Mouse (Mus musculus) kidney, adult 2 months (tissue): Measurements from ENCODE around the gene Cyp2b19. TPM values are rescaled to one million over a fixed set of nuclear protein-coding genes. Genes with fewer than 3 reads are reported as not detected.

Experiments used
- DNase-seq: peaks from one replicate; pipeline ENCODE4 v3.0.0; 2021
- H3K27ac ChIP-seq: fragments of 200-500 bp; 2 replicates; pipeline ENCODE4 v1.5.1; 2012; ENCODE audit warnings: low read depth, low read length, control low read depth, inconsistent platforms; ENCODE audit not compliant: insufficient read depth
- H3K27me3 ChIP-seq: fragments of 200-500 bp; replicated peaks from 2 replicates; pipeline ENCODE4 v1.6.1; 2012; ENCODE audit warnings: mild to moderate bottlenecking, moderate library complexity, low read length, inconsistent platforms; ENCODE audit not compliant: control insufficient read depth, insufficient read depth
- H3K36me3 ChIP-seq: fragments of 200-500 bp; 2 replicates; pipeline ENCODE4 v1.6.1; 2012; ENCODE audit warnings: mild to moderate bottlenecking, moderate library complexity, low read length, inconsistent platforms; ENCODE audit not compliant: control insufficient read depth, insufficient read depth
- H3K4me1 ChIP-seq: fragments of 200-500 bp; 2 replicates; pipeline ENCODE4 v1.6.1; 2011; ENCODE audit warnings: low read length; ENCODE audit not compliant: control insufficient read depth, insufficient read depth
- H3K4me3 ChIP-seq: fragments of 200-500 bp; 2 replicates; pipeline ENCODE4 v1.5.1; 2011; ENCODE audit warnings: mild to moderate bottlenecking, low read depth, low read length, control low read depth; ENCODE audit not compliant: insufficient read depth
- CTCF ChIP-seq: fragments of 200-500 bp; conservative IDR thresholded peaks from 2 replicates; pipeline ENCODE4 v1.5.1; 2011; ENCODE audit warnings: low read depth, mild to moderate bottlenecking, control low read depth, low read length, moderate library complexity, mixed read lengths; ENCODE audit not compliant: insufficient read depth, insufficient read length
- POLR2A ChIP-seq: fragments of 200-500 bp; IDR thresholded peaks from one replicate; pipeline ENCODE4 v1.6.1; 2011; ENCODE audit warnings: low read depth, low read length, control low read depth
- WGBS: fragments of 180-500 bp; shearing (Covaris S2); methylation state at CpG from one replicate; pipeline ENCODE4 v1.1.7; 2018; 5-methylcytosine and 5-hydroxymethylcytosine counted together
- polyA plus RNA-seq: library from polyadenylated mRNA; depleted of rRNA; stranded (reverse); fragments of >200 nt; gene quantifications from 2 replicates; pipeline ENCODE4 v1.2.3, GENCODE M21; 2012; rRNA removed

The Cyp2b19 gene
- polyA plus RNA-seq: not detected in 2 replicates

- no peaks in the 10 kb centered on the region for H3K27me3 ChIP-seq
- no peaks in the 10 kb centered on the region for H3K4me1 ChIP-seq
- H3K27ac ChIP-seq: no peak within 1 kb of the TSS
- no peak within 1 kb of the TSS for H3K4me3 ChIP-seq
- no peaks in the 10 kb centered on the region for H3K36me3 ChIP-seq
- TF ChIP-seq POLR2A (no peak), CTCF (no peak)
- 76% methylated on average over 2 of the region's 2 CpGs for WGBS
- no peak for DNase-seq
Measured at GRCm38 (mm10) chr7:26756842-26757241, at the start of gene Cyp2b19. Gene Cyp2b19, plus strand, starts transcription at chr7:26757142.

- Histone ChIP-seq H3K27me3 (no peaks in the 10 kb centered on the region), H3K36me3 (no peaks in the 10 kb centered on the region), H3K4me1 (no peaks in the 10 kb centered on the region), H3K27ac (no peak overlapping the region), H3K4me3 (no peak overlapping the region)
- no peak for DNase-seq
- TF ChIP-seq POLR2A (no peak), CTCF (no peak)
- WGBS: 93% methylated on average over 11 of the region's 11 CpGs
Measured at GRCm38 (mm10) chr7:26711061-26711460, 45.9 kb upstream of the Cyp2b19 start.

GRCm38 (mm10) chr7:26738940-26739339 lies 18.0 kb upstream of the Cyp2b19 start:
- peak; percentile 11 for DNase-seq
- no peaks in the 10 kb centered on the region for H3K4me1 ChIP-seq
- TF ChIP-seq CTCF (peak; percentile 20; the same call in 1 of the 2 replicates), POLR2A (no peak)
- H3K27me3 ChIP-seq: no peaks in the 10 kb centered on the region
- H3K4me3 ChIP-seq: no peak overlapping the region
- H3K27ac ChIP-seq: no peak overlapping the region
- no peaks in the 10 kb centered on the region for H3K36me3 ChIP-seq

GRCm38 (mm10) chr7:26743948-26744347 lies 13.0 kb upstream of the Cyp2b19 start:
- 75% methylated on average over 4 of the region's 4 CpGs for WGBS
- H3K4me1 ChIP-seq: no peaks in the 10 kb centered on the region
- TF ChIP-seq POLR2A (no peak), CTCF (no peak)
- H3K36me3 ChIP-seq: no peaks in the 10 kb centered on the region
- no peaks in the 10 kb centered on the region for H3K27me3 ChIP-seq
- H3K27ac ChIP-seq: no peak overlapping the region
- no peak overlapping the region for H3K4me3 ChIP-seq
- no peak for DNase-seq

- Histone ChIP-seq H3K27ac (no peak overlapping the region), H3K4me3 (no peak overlapping the region), H3K27me3 (no peaks in the 10 kb centered on the region), H3K4me1 (no peaks in the 10 kb centered on the region), H3K36me3 (no peaks in the 10 kb centered on the region)
- WGBS: 53% methylated on average over 1 of the region's 1 CpGs
- TF ChIP-seq POLR2A (no peak), CTCF (no peak)
- DNase-seq: peak; percentile 23
Measured at GRCm38 (mm10) chr7:26745486-26745885, 11.5 kb upstream of the Cyp2b19 start.

- peak; percentile 51 for DNase-seq
- no peaks in the 10 kb centered on the region for H3K36me3 ChIP-seq
- 49% methylated on average over 1 of the region's 1 CpGs for WGBS
- no peaks in the 10 kb centered on the region for H3K27me3 ChIP-seq
- no peak for TF ChIP-seq POLR2A
- peak; percentile 72 for TF ChIP-seq CTCF
- no peak overlapping the region for H3K4me3 ChIP-seq
- H3K27ac ChIP-seq: no peak overlapping the region
- H3K4me1 ChIP-seq: no peaks in the 10 kb centered on the region
Measured at GRCm38 (mm10) chr7:26767084-26767483, 10.1 kb downstream of the Cyp2b19 start.

- H3K36me3 ChIP-seq: no peaks in the 10 kb centered on the region
- H3K4me1 ChIP-seq: no peaks in the 10 kb centered on the region
- no peak overlapping the region for H3K27ac ChIP-seq
- no peak overlapping the region for H3K4me3 ChIP-seq
- WGBS: 67% methylated on average over 9 of the region's 9 CpGs
- no peaks in the 10 kb centered on the region for H3K27me3 ChIP-seq
- no peak for DNase-seq
- TF ChIP-seq CTCF (no peak), POLR2A (no peak)
Measured at GRCm38 (mm10) chr7:26769881-26770470, 13.0 kb downstream of the Cyp2b19 start.
